Mouse (Mus musculus): ENCODE measurements around the gene Snx32. TPM values are rescaled to one million over a fixed set of nuclear protein-coding genes. Genes with fewer than 3 reads are reported as not detected.

The Snx32 gene
- polyA plus RNA-seq, 1 experiment = 1.1 TPM

DNA sequence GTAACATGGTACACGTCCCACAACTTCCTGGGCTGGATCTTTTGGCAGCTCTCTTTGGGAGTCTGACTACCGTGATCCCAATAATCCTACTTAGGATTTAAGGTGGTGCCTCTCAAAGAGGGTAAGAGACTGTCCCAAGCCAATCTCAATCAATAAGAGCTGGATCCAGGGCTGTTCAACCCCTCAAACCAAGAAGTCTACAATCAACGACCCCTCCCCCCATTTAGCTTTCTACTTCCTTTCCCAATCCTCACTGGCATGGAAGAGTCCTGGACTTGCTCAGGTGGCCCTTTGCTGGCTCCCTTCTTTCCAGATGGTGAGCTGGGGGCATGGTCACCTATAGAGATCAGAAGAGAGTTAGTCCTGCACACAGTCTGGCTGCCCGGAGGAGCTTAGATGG lies 23.6 kb downstream of the Snx32 start:
- Histone ChIP-seq H3ac (ENCODE audit: control insufficient read depth, insufficient read length, low read depth) (peak overlapping the region; percentile 27), H3K79me3 (ENCODE audit: low read depth) (peaks cover 14% of the 10 kb centered on the region), H3K27me3 (ENCODE audit: control insufficient read depth, insufficient read depth, insufficient read length) (no peaks in the 10 kb centered on the region), H3K79me2 (ENCODE audit: control insufficient read depth, insufficient read depth) (peaks cover 34% of the 10 kb centered on the region), H3K4me3 (ENCODE audit: insufficient read depth, poor library complexity, severe bottlenecking) (no peak overlapping the region), H3K36me3 (ENCODE audit: control insufficient read depth, insufficient read depth) (peaks cover 42% of the 10 kb centered on the region)
- TF ChIP-seq MYOD1 (IDR thresholded peaks at IDR 0.05; ENCODE audit: control insufficient read depth, insufficient read length, low read depth) (no peak), FOSL1 (IDR thresholded peaks at IDR 0.05; ENCODE audit: insufficient read depth, low read length, poor library complexity, severe bottlenecking) (no peak), MAX (IDR thresholded peaks at IDR 0.05) (no peak), USF1 (IDR thresholded peaks at IDR 0.05; ENCODE audit: low read depth) (no peak), CTCF (IDR thresholded peaks at IDR 0.05; ENCODE audit: control insufficient read depth, insufficient read depth, insufficient read length) (no peak), MYOG (IDR thresholded peaks at IDR 0.05; ENCODE audit: control insufficient read depth, extremely low read depth, insufficient read length) (no peak), CEBPB (IDR thresholded peaks at IDR 0.05; ENCODE audit: low read depth) (no peak)

DNA sequence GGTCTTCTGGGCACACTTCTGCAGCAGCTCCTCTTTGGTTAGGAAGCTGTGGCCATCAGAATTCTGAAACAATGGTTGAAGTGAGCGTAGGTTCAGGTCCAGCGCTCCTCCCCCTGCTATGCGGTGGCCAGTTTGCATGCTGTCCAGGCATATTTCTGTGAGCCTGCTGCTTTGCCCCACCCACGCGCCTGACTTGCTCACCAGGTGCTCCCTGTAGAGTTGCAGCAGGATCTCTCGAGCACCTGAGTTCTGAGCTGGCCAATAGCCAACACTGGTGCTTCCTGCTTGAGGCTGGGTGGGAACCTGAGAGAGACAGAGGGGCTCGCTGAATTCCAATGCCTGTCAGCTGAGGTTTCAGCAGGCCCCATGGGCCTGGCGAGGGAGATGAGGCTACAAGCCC lies 24.1 kb downstream of the Snx32 start:
- H3ac ChIP-seq (ENCODE audit: control insufficient read depth, insufficient read length, low read depth) = no peak overlapping the region
- H3K27me3 ChIP-seq (ENCODE audit: control insufficient read depth, insufficient read depth, insufficient read length) = no peaks in the 10 kb centered on the region
- TF ChIP-seq MAX (IDR thresholded peaks at IDR 0.05) (no peak), MYOD1 (IDR thresholded peaks at IDR 0.05; ENCODE audit: control insufficient read depth, insufficient read length, low read depth) (no peak), CTCF (IDR thresholded peaks at IDR 0.05; ENCODE audit: control insufficient read depth, insufficient read depth, insufficient read length) (no peak), CEBPB (IDR thresholded peaks at IDR 0.05; ENCODE audit: low read depth) (no peak), FOSL1 (IDR thresholded peaks at IDR 0.05; ENCODE audit: insufficient read depth, low read length, poor library complexity, severe bottlenecking) (no peak), MYOG (IDR thresholded peaks at IDR 0.05; ENCODE audit: control insufficient read depth, extremely low read depth, insufficient read length) (no peak), USF1 (IDR thresholded peaks at IDR 0.05; ENCODE audit: low read depth) (no peak)
- peaks cover 30% of the 10 kb centered on the region for H3K79me2 ChIP-seq (ENCODE audit: control insufficient read depth, insufficient read depth)
- H3K36me3 ChIP-seq (ENCODE audit: control insufficient read depth, insufficient read depth) = peaks cover 43% of the 10 kb centered on the region
- H3K79me3 ChIP-seq (ENCODE audit: low read depth) = peaks cover 9% of the 10 kb centered on the region
- H3K4me3 ChIP-seq (ENCODE audit: insufficient read depth, poor library complexity, severe bottlenecking) = no peak overlapping the region

DNA sequence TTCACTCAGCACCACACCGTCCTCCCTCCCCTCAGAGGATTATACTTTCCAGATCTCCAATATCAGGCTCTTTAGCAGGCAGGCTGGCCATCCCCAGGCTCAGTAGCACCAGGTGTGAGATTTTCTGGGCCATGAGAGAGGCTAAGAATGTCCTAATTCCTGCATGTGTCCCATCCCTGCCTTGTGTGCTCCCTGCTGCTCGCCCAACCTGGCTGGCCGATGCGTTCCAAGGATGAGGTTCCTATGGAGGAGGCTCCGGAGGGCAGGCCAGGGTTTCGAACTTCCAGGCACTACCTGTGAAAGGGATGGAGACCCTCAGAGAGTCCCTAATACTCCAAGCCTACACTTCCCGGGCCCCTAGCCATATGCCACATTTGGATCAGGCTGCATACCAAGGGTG lies 24.5 kb downstream of the Snx32 start:
- peaks cover 47% of the 10 kb centered on the region for H3K36me3 ChIP-seq (ENCODE audit: control insufficient read depth, insufficient read depth)
- TF ChIP-seq FOSL1 (IDR thresholded peaks at IDR 0.05; ENCODE audit: insufficient read depth, low read length, poor library complexity, severe bottlenecking) (no peak), CTCF (IDR thresholded peaks at IDR 0.05; ENCODE audit: control insufficient read depth, insufficient read depth, insufficient read length) (no peak), MAX (IDR thresholded peaks at IDR 0.05) (no peak), MYOG (IDR thresholded peaks at IDR 0.05; ENCODE audit: control insufficient read depth, extremely low read depth, insufficient read length) (no peak), MYOD1 (IDR thresholded peaks at IDR 0.05; ENCODE audit: control insufficient read depth, insufficient read length, low read depth) (no peak), CEBPB (IDR thresholded peaks at IDR 0.05; ENCODE audit: low read depth) (no peak), USF1 (IDR thresholded peaks at IDR 0.05; ENCODE audit: low read depth) (no peak)
- H3K79me2 ChIP-seq (ENCODE audit: control insufficient read depth, insufficient read depth) = peaks cover 25% of the 10 kb centered on the region
- H3ac ChIP-seq (ENCODE audit: control insufficient read depth, insufficient read length, low read depth) = no peak overlapping the region
- H3K4me3 ChIP-seq (ENCODE audit: insufficient read depth, poor library complexity, severe bottlenecking) = no peak overlapping the region
- H3K27me3 ChIP-seq (ENCODE audit: control insufficient read depth, insufficient read depth, insufficient read length) = no peaks in the 10 kb centered on the region
- H3K79me3 ChIP-seq (ENCODE audit: low read depth) = peaks cover 4% of the 10 kb centered on the region

DNA sequence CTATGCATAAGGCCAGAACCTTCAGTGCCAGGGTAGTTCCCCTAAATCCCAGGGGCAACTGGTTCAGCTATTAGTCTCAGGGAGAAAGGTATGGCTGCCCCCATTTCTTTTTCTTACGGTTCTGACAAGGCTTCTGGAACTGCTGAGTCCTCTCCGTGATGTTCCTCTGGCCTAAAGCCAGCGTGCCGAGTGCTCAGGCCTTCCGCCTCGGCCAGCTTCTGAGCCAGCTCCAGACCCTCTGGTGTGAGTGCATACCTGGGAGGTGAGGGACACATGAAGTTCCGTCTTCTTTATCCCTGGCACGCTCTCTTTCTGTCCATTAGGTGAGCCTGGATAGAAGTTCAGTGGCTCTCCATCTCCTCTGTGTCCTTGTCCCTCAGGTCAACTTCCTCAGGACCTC lies 25.0 kb downstream of the Snx32 start:
- peaks cover 52% of the 10 kb centered on the region for H3K36me3 ChIP-seq (ENCODE audit: control insufficient read depth, insufficient read depth)
- no peaks in the 10 kb centered on the region for H3K27me3 ChIP-seq (ENCODE audit: control insufficient read depth, insufficient read depth, insufficient read length)
- H3K79me2 ChIP-seq (ENCODE audit: control insufficient read depth, insufficient read depth) = peaks cover 20% of the 10 kb centered on the region
- H3K79me3 ChIP-seq (ENCODE audit: low read depth) = no peaks in the 10 kb centered on the region
- no peak overlapping the region for H3ac ChIP-seq (ENCODE audit: control insufficient read depth, insufficient read length, low read depth)
- no peak overlapping the region for H3K4me3 ChIP-seq (ENCODE audit: insufficient read depth, poor library complexity, severe bottlenecking)
- TF ChIP-seq MAX (IDR thresholded peaks at IDR 0.05) (no peak), MYOD1 (IDR thresholded peaks at IDR 0.05; ENCODE audit: control insufficient read depth, insufficient read length, low read depth) (no peak), MYOG (IDR thresholded peaks at IDR 0.05; ENCODE audit: control insufficient read depth, extremely low read depth, insufficient read length) (no peak), FOSL1 (IDR thresholded peaks at IDR 0.05; ENCODE audit: insufficient read depth, low read length, poor library complexity, severe bottlenecking) (no peak), USF1 (IDR thresholded peaks at IDR 0.05; ENCODE audit: low read depth) (no peak), CTCF (IDR thresholded peaks at IDR 0.05; ENCODE audit: control insufficient read depth, insufficient read depth, insufficient read length) (no peak), CEBPB (IDR thresholded peaks at IDR 0.05; ENCODE audit: low read depth) (no peak)

DNA sequence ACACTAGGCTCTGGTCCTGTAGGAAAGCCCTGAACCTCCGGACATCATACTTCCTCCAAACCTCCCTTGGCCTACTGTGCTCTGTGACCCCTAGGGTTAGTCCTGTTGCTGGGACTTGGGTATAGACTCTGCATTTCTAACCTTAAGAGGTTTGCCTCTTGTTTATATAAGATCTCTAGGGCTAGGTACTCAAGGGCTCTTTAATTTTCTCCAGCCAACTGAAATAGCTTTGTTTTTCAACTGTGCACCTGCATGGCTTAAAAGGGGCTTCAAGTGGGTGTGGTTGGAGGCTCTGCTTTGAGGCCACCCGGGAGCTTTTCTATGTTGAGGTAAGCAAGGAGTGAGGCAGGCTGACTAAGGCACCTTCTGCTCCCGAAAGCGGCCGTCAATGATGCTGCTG lies 25.8 kb downstream of the Snx32 start:
- Histone ChIP-seq H3ac (ENCODE audit: control insufficient read depth, insufficient read length, low read depth) (no peak overlapping the region), H3K27me3 (ENCODE audit: control insufficient read depth, insufficient read depth, insufficient read length) (no peaks in the 10 kb centered on the region), H3K4me3 (ENCODE audit: insufficient read depth, poor library complexity, severe bottlenecking) (no peak overlapping the region), H3K79me3 (ENCODE audit: low read depth) (no peaks in the 10 kb centered on the region), H3K36me3 (ENCODE audit: control insufficient read depth, insufficient read depth) (peaks cover 58% of the 10 kb centered on the region), H3K79me2 (ENCODE audit: control insufficient read depth, insufficient read depth) (peaks cover 20% of the 10 kb centered on the region)
- TF ChIP-seq CEBPB (IDR thresholded peaks at IDR 0.05; ENCODE audit: low read depth) = no peak
- TF ChIP-seq CTCF (IDR thresholded peaks at IDR 0.05; ENCODE audit: control insufficient read depth, insufficient read depth, insufficient read length) = no peak
- no peak for TF ChIP-seq USF1 (IDR thresholded peaks at IDR 0.05; ENCODE audit: low read depth)
- TF ChIP-seq MYOD1 (IDR thresholded peaks at IDR 0.05; ENCODE audit: control insufficient read depth, insufficient read length, low read depth) = no peak
- TF ChIP-seq FOSL1 (IDR thresholded peaks at IDR 0.05; ENCODE audit: insufficient read depth, low read length, poor library complexity, severe bottlenecking) = no peak
- no peak for TF ChIP-seq MYOG (IDR thresholded peaks at IDR 0.05; ENCODE audit: control insufficient read depth, extremely low read depth, insufficient read length)
- no peak for TF ChIP-seq MAX (IDR thresholded peaks at IDR 0.05)
